Mouse (Mus musculus): ENCODE measurements around the gene Rpf2.

DNA sequence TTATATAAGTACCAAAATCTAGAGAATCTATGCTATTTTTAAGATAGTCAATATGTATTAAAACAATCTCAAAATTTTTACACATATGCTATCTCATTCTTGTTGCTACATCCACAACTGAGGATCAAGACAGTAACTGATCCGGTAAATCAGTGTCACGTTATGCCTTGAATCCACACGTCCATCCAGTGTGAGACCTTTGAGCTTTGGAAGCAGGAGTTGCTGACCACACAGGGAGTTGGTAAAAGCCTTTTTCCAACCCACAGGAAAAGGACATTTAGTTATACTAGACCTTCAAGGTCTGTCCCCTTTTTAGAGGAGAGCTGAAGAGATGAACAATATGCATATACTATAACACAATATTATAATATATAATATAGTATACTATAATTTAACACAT is 13.6 kb downstream of the Rpf2 start:
- TF ChIP-seq CTCF (IDR thresholded peaks at IDR 0.05; ENCODE audit: low read depth, low read length): no peak
- no peak for TF ChIP-seq POLR2A (IDR thresholded peaks at IDR 0.05; ENCODE audit: insufficient read depth, low read length)
